Mouse (Mus musculus): ENCODE measurements around the gene 1700010B08Rik. TPM values are rescaled to one million over a fixed set of nuclear protein-coding genes. Genes with fewer than 3 reads are reported as not detected.

Gene 1700010B08Rik
- total RNA-seq, 1 experiment = not detected

- in situ Hi-C loops (cut with MboI; ENCODE audit: low sequenced_read_pairs in 2 of 2, unreplicated experiment in 2 of 2) = no loop called here
- TF ChIP-seq ZNF384 (IDR thresholded peaks at IDR 0.05; ENCODE audit: low read depth, low read length) (no peak), ZC3H11A (IDR thresholded peaks at IDR 0.05; ENCODE audit: borderline replicate concordance, low read depth, low read length) (no peak), HCFC1 (IDR thresholded peaks at IDR 0.05; ENCODE audit: borderline replicate concordance, insufficient read depth, low read length) (no peak), CHD2 (IDR thresholded peaks at IDR 0.05; ENCODE audit: low read depth, low read length) (no peak), MAFK (IDR thresholded peaks at IDR 0.05; ENCODE audit: insufficient read depth, low read depth, low read length) (no peak)
- H3K9ac ChIP-seq (ENCODE audit: insufficient read depth, low read depth, low read length, poor library complexity, severe bottlenecking) = no peak overlapping the region
- no peaks in the 10 kb centered on the region for H3K4me1 ChIP-seq (ENCODE audit: control insufficient read depth in 2 of 2, insufficient read depth in 2 of 2, low read length in 2 of 2, poor library complexity in 1 of 2)
- no peak for DNase-seq (ENCODE audit: low read depth, low spot score)
- H3K9me3 ChIP-seq (ENCODE audit: control insufficient read depth, insufficient read depth, low read depth, low read length) = no peaks in the 10 kb centered on the region
- peaks cover 21% of the 10 kb centered on the region; the same call in 1 of the 2 replicates for H3K36me3 ChIP-seq (ENCODE audit: control insufficient read depth, insufficient read depth, low read length, poor library complexity, severe bottlenecking)
- H3K4me3 ChIP-seq (ENCODE audit: insufficient read depth in 1 of 2, low read depth in 1 of 2, low read length in 2 of 2, poor library complexity in 1 of 2, severe bottlenecking in 1 of 2) = no peak overlapping the region
- H3K27ac ChIP-seq (ENCODE audit: insufficient read depth, low read depth, low read length, poor library complexity, severe bottlenecking) = no peak overlapping the region
Measured at GRCm38 (mm10) chr2:173689835-173690234, 29.4 kb upstream of the 1700010B08Rik start.

- no peak for TF ChIP-seq HCFC1 (IDR thresholded peaks at IDR 0.05; ENCODE audit: borderline replicate concordance, insufficient read depth, low read length)
- TF ChIP-seq MAFK (IDR thresholded peaks at IDR 0.05; ENCODE audit: insufficient read depth, low read depth, low read length) = no peak
- no peak for TF ChIP-seq ZNF384 (IDR thresholded peaks at IDR 0.05; ENCODE audit: low read depth, low read length)
- TF ChIP-seq CHD2 (IDR thresholded peaks at IDR 0.05; ENCODE audit: low read depth, low read length) = no peak
- no peak for TF ChIP-seq ZC3H11A (IDR thresholded peaks at IDR 0.05; ENCODE audit: borderline replicate concordance, low read depth, low read length)
- in situ Hi-C loops (cut with MboI; ENCODE audit: low sequenced_read_pairs in 2 of 2, unreplicated experiment in 2 of 2) = no loop called here
- H3K9me3 ChIP-seq (ENCODE audit: control insufficient read depth, insufficient read depth, low read depth, low read length) = no peaks in the 10 kb centered on the region
- no peak overlapping the region for H3K9ac ChIP-seq (ENCODE audit: insufficient read depth, low read depth, low read length, poor library complexity, severe bottlenecking)
- peaks cover 26% of the 10 kb centered on the region for H3K36me3 ChIP-seq (ENCODE audit: control insufficient read depth, insufficient read depth, low read length, poor library complexity, severe bottlenecking)
- H3K4me3 ChIP-seq (ENCODE audit: insufficient read depth in 1 of 2, low read depth in 1 of 2, low read length in 2 of 2, poor library complexity in 1 of 2, severe bottlenecking in 1 of 2) = no peak overlapping the region
- DNase-seq (ENCODE audit: low read depth, low spot score) = no peak
- H3K27ac ChIP-seq (ENCODE audit: insufficient read depth, low read depth, low read length, poor library complexity, severe bottlenecking) = no peak overlapping the region
- no peaks in the 10 kb centered on the region for H3K4me1 ChIP-seq (ENCODE audit: control insufficient read depth in 2 of 2, insufficient read depth in 2 of 2, low read length in 2 of 2, poor library complexity in 1 of 2)
Measured at GRCm38 (mm10) chr2:173691748-173692147, 27.5 kb upstream of the 1700010B08Rik start.

- Histone ChIP-seq H3K9ac (ENCODE audit: insufficient read depth, low read depth, low read length, poor library complexity, severe bottlenecking) (no peak overlapping the region), H3K36me3 (ENCODE audit: control insufficient read depth, insufficient read depth, low read length, poor library complexity, severe bottlenecking) (peaks cover 28% of the 10 kb centered on the region), H3K4me1 (ENCODE audit: control insufficient read depth in 2 of 2, insufficient read depth in 2 of 2, low read length in 2 of 2, poor library complexity in 1 of 2) (no peaks in the 10 kb centered on the region), H3K4me3 (ENCODE audit: insufficient read depth in 1 of 2, low read depth in 1 of 2, low read length in 2 of 2, poor library complexity in 1 of 2, severe bottlenecking in 1 of 2) (no peak overlapping the region), H3K27ac (ENCODE audit: insufficient read depth, low read depth, low read length, poor library complexity, severe bottlenecking) (no peak overlapping the region), H3K9me3 (ENCODE audit: control insufficient read depth, insufficient read depth, low read depth, low read length) (no peaks in the 10 kb centered on the region)
- TF ChIP-seq MAFK (IDR thresholded peaks at IDR 0.05; ENCODE audit: insufficient read depth, low read depth, low read length) = no peak
- TF ChIP-seq ZNF384 (IDR thresholded peaks at IDR 0.05; ENCODE audit: low read depth, low read length) = no peak
- no peak for TF ChIP-seq HCFC1 (IDR thresholded peaks at IDR 0.05; ENCODE audit: borderline replicate concordance, insufficient read depth, low read length)
- no peak for TF ChIP-seq CHD2 (IDR thresholded peaks at IDR 0.05; ENCODE audit: low read depth, low read length)
- TF ChIP-seq ZC3H11A (IDR thresholded peaks at IDR 0.05; ENCODE audit: borderline replicate concordance, low read depth, low read length) = no peak
- in situ Hi-C loops (cut with MboI; ENCODE audit: low sequenced_read_pairs in 2 of 2, unreplicated experiment in 2 of 2) = no loop called here
- DNase-seq (ENCODE audit: low read depth, low spot score) = no peak
Measured at GRCm38 (mm10) chr2:173692693-173693092, 26.5 kb upstream of the 1700010B08Rik start.

- DNase-seq (ENCODE audit: low read depth, low spot score) = no peak
- in situ Hi-C loops (cut with MboI; ENCODE audit: low sequenced_read_pairs in 2 of 2, unreplicated experiment in 2 of 2) = no loop called here
- H3K27ac ChIP-seq (ENCODE audit: insufficient read depth, low read depth, low read length, poor library complexity, severe bottlenecking) = peak overlapping the region; percentile 42; the same call in 1 of the 2 replicates
- H3K4me1 ChIP-seq (ENCODE audit: control insufficient read depth in 2 of 2, insufficient read depth in 2 of 2, low read length in 2 of 2, poor library complexity in 1 of 2) = no peaks in the 10 kb centered on the region
- TF ChIP-seq ZC3H11A (IDR thresholded peaks at IDR 0.05; ENCODE audit: borderline replicate concordance, low read depth, low read length) (no peak), HCFC1 (IDR thresholded peaks at IDR 0.05; ENCODE audit: borderline replicate concordance, insufficient read depth, low read length) (no peak)
- H3K4me3 ChIP-seq (ENCODE audit: insufficient read depth in 1 of 2, low read depth in 1 of 2, low read length in 2 of 2, poor library complexity in 1 of 2, severe bottlenecking in 1 of 2) = no peak overlapping the region
- H3K9me3 ChIP-seq (ENCODE audit: control insufficient read depth, insufficient read depth, low read depth, low read length) = no peaks in the 10 kb centered on the region
- no peak overlapping the region for H3K9ac ChIP-seq (ENCODE audit: insufficient read depth, low read depth, low read length, poor library complexity, severe bottlenecking)
- H3K36me3 ChIP-seq (ENCODE audit: control insufficient read depth, insufficient read depth, low read length, poor library complexity, severe bottlenecking) = peaks cover 35% of the 10 kb centered on the region
Measured at GRCm38 (mm10) chr2:173698850-173699249, 20.4 kb upstream of the 1700010B08Rik start.

Measured in ES-E14 (cell line).